Mouse (Mus musculus) liver, embryonic 15.5 days (tissue): ENCODE results near the gene Nfic. TPM values are rescaled to one million over a fixed set of nuclear protein-coding genes. Genes with fewer than 3 reads are reported as not detected.
A peak's percentile ranks its signal among the peaks of the same experiment; 100 is the strongest.

ENCODE experiments used
- ATAC-seq: fragments of 200-750 bp; cut with Nextera tagmentation; 2 replicates; pipeline ENCODE4 v1.8.0; 2017; ENCODE audit warnings: moderate number of reproducible peaks, mild to moderate bottlenecking, moderate library complexity; ENCODE audit not compliant: insufficient read depth
- H3K27ac ChIP-seq: fragments of 300-500 bp; sonication (generic); replicated peaks from 2 replicates; pipeline ENCODE4 v1.5.1; 2015; ENCODE audit warnings: mild to moderate bottlenecking, inconsistent platforms
- H3K27me3 ChIP-seq: fragments of 300-500 bp; sonication (generic); 2 replicates; pipeline ENCODE4 v1.6.1; 2015; ENCODE audit warnings: mild to moderate bottlenecking, inconsistent platforms
- H3K36me3 ChIP-seq: fragments of 300-500 bp; sonication (generic); replicated peaks from 2 replicates; pipeline ENCODE4 v1.6.1; 2015; ENCODE audit warnings: moderate library complexity, mild to moderate bottlenecking, inconsistent platforms
- H3K4me1 ChIP-seq: fragments of 300-500 bp; sonication (generic); replicated peaks from 2 replicates; pipeline ENCODE4 v1.6.1; 2015; ENCODE audit warnings: inconsistent platforms
- H3K4me2 ChIP-seq: fragments of 300-500 bp; sonication (generic); 2 replicates; pipeline ENCODE4 v1.6.1; 2015; ENCODE audit warnings: moderate library complexity, mild to moderate bottlenecking, inconsistent platforms
- H3K4me3 ChIP-seq: fragments of 300-500 bp; sonication (generic); replicated peaks from 2 replicates; pipeline ENCODE4 v1.5.1; 2015; ENCODE audit warnings: mild to moderate bottlenecking, inconsistent platforms
- H3K9ac ChIP-seq: fragments of 300-500 bp; sonication (generic); 2 replicates; pipeline ENCODE4 v1.6.1; 2015; ENCODE audit warnings: moderate library complexity, mild to moderate bottlenecking, inconsistent platforms
- H3K9me3 ChIP-seq: fragments of 300-500 bp; sonication (generic); replicated peaks from 2 replicates; pipeline ENCODE4 v1.6.1; 2016; ENCODE audit warnings: inconsistent platforms
- WGBS: fragments of 180-500 bp; shearing (Covaris S2); methylation state at CpG from one replicate; pipeline ENCODE4 v1.1.7; 2015; ENCODE audit warnings: mixed read lengths; ENCODE audit not compliant: insufficient replicate concordance; 5-methylcytosine and 5-hydroxymethylcytosine counted together
- polyA plus RNA-seq: library from polyadenylated mRNA; unstranded; fragments of >200 nt; fragmentation: Nextera tagmentation; extraction: Ambion mirVana; gene quantifications from 2 replicates; pipeline ENCODE4 v1.2.1, GENCODE M21; 2015

The Nfic gene
- 9.5 and 11.5 TPM in 2 replicates for polyA plus RNA-seq

DNA sequence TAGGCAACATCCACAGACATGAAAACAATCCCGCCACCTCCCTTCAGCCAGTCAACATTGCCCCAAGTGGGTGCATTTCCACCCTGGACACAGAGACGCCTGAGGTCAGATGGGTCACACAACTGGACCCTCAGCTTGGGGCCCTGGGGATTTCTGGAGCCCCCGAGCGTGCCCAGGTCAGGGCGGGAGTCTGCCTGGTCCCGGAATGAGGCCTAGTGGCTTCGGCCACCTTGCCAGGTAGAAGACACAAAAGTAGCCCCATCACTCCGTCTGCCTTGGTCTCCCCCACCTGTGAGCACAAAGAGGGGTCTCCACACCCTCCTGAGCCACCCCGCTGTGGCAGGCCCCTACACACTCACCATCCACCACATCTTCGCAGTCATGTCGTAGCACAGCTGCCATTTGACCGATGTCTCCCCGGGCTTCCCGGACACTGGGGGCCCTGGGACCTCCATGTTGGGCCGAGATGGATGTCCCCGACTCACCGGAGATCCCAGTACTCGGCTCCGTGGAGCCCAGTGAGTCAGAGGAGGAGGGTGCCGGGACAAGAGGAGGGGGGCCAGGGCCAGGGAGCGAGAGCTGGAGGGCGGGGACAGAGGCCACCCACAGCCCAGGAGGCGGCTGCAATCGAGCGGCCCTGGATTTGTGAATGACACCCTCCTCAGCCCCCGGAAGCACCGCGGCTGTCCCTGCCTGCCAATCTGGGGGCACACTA is at the start of gene Nfic:
Gene Nfic, minus strand, starts transcription at position 455 of the 715 bp plus-strand sequence.
- Histone ChIP-seq H3K9me3 (no peaks in the 10 kb centered on the region), H3K4me1 (peaks cover 12% of the 10 kb centered on the region; the same call in 1 of the 2 replicates), H3K27ac (no peak within 1 kb of the TSS), H3K4me3 (no peak within 1 kb of the TSS), H3K4me2 (no peak within 1 kb of the TSS), H3K36me3 (no peaks in the 10 kb centered on the region), H3K9ac (no peak within 1 kb of the TSS), H3K27me3 (peaks cover 100% of the 10 kb centered on the region)
- WGBS: 54% methylated on average over 28 of the region's 28 CpGs
- ATAC-seq: no peak

DNA sequence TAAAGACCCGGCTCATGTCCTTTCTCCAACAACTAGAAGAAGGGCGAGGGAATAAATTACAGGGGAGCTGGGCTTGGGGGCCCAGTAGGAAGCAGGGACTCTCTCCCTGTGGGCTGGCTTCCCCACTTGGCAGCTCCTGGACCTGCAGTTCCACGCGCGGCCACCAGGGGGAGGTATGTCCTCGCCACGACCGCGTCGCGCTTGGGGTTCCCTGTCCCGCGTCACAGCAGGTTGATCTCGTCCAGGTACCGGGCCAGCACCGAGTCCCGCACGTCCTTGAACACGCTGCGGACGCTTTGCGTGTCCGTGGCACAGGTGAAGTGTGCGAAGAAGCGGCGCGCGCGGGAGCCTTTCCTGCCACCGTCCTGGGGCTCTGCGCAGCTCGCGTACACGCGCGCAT is 47.2 kb upstream of the Nfic start:
- WGBS: 11% methylated on average over 36 of the region's 36 CpGs
- Histone ChIP-seq H3K9ac (peak overlapping the region; percentile 30; the same call in 1 of the 2 replicates), H3K4me2 (peak overlapping the region; percentile 73), H3K36me3 (0 out of 2 replicates have a peak, but pooled peaks cover 5% of the 10 kb centered on the region), H3K4me1 (peaks cover 42% of the 10 kb centered on the region), H3K4me3 (peak overlapping the region; percentile 40), H3K27ac (no peak overlapping the region), H3K27me3 (peaks cover 7% of the 10 kb centered on the region; the same call in 1 of the 2 replicates), H3K9me3 (no peaks in the 10 kb centered on the region)
- peak; percentile 14; the same call in 1 of the 2 replicates for ATAC-seq

DNA sequence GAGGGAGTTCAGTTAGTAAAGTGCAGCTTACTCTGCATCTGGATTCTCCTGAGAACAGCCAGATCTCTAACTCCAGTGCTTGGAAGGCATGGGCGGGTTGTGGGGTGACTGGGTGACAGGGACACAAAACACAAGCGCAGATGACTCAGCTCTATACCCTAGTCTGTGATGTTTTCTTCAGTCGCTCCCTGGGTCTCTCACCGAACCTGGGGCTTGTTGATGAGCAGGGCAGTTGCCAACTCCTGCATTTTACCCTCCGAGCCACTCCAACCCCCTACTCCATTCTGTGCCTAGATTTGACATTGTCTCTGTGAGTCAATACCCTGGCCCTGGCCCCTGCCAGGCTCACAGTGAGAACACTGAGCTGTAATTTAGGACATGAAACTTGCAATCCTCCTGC is 46.4 kb upstream of the Nfic start:
- Histone ChIP-seq H3K36me3 (0 out of 2 replicates have a peak, but pooled peaks cover 5% of the 10 kb centered on the region), H3K4me1 (peaks cover 45% of the 10 kb centered on the region), H3K27ac (no peak overlapping the region), H3K27me3 (peaks cover 7% of the 10 kb centered on the region; the same call in 1 of the 2 replicates), H3K4me2 (no peak overlapping the region), H3K4me3 (no peak overlapping the region), H3K9me3 (no peaks in the 10 kb centered on the region), H3K9ac (no peak overlapping the region)
- 72% methylated on average over 5 of the region's 5 CpGs for WGBS
- no peak for ATAC-seq

DNA sequence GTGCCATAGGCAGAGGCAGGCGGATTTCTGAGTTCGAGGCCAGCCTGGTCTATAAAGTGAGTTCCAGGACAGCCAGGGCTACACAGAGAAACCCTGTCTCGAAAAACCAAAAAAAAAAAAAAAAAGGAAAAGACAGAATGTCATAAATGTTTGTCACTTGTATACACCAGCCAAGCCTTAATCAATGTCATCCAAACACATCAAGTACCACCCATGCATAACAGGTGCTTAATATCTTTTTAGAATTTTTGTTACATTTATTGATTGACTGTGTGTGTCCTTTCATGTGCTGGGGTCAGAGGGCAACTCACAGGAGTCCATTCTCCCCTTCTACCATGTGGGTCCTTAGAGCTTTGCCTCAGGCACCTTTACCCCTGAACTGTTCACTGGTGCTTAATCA is 44.6 kb upstream of the Nfic start, which contains the start of gene S1pr4:
Gene S1pr4, minus strand, starts transcription at position 101 of the 400 bp plus-strand sequence.
- Histone ChIP-seq H3K27me3 (peaks cover 7% of the 10 kb centered on the region; the same call in 1 of the 2 replicates), H3K27ac (peak within 1 kb of the TSS; percentile 79; the same call in 1 of the 2 replicates), H3K9ac (peak within 1 kb of the TSS; percentile 59), H3K4me2 (peak within 1 kb of the TSS; percentile 94), H3K4me1 (peaks cover 53% of the 10 kb centered on the region), H3K36me3 (0 out of 2 replicates have a peak, but pooled peaks cover 2% of the 10 kb centered on the region), H3K9me3 (no peaks in the 10 kb centered on the region), H3K4me3 (peak within 1 kb of the TSS; percentile 86)
- 56% methylated on average over 3 of the region's 3 CpGs for WGBS
- ATAC-seq: no peak

DNA sequence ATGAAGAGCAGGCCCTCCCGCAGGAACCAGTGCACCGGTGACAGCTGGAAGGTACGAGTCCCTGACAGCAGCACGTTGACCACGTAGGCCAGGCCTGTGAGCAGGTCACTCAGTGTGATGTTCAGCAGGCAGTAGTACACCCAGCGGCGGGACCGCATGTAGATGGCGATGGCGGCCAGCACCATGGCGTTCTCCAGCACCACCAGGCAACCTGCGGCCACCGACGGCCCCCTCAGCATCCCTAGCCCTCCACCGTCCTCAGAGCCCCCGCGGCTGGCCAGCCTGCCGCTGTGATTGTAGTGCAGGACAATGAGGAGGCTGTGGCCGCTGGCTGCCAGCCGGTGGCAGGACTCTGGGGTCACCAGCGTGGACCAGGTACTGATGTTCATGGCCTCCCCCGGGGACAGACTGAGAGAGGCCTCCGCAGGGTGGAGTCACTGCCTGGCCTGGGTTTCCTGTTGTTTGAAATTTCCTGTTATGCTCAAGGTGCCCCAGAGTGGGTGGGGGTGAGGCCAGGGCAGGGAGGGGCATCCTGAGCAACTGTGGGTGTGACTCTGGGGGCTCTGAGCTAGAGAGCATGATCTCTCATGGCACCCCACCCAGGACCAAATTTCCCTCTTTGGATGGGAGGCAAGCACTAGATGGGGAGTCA is 43.9 kb upstream of the Nfic start:
- peaks cover 7% of the 10 kb centered on the region; the same call in 1 of the 2 replicates for H3K27me3 ChIP-seq
- peak overlapping the region; percentile 94 for H3K4me2 ChIP-seq
- H3K27ac ChIP-seq: peak overlapping the region; percentile 79; the same call in 1 of the 2 replicates
- peak overlapping the region; percentile 59 for H3K9ac ChIP-seq
- peaks cover 60% of the 10 kb centered on the region for H3K4me1 ChIP-seq
- peak overlapping the region; percentile 86 for H3K4me3 ChIP-seq
- no peaks in the 10 kb centered on the region for H3K9me3 ChIP-seq
- no peak for ATAC-seq
- WGBS: 36% methylated on average over 23 of the region's 23 CpGs
- H3K36me3 ChIP-seq: no peaks in the 10 kb centered on the region

DNA sequence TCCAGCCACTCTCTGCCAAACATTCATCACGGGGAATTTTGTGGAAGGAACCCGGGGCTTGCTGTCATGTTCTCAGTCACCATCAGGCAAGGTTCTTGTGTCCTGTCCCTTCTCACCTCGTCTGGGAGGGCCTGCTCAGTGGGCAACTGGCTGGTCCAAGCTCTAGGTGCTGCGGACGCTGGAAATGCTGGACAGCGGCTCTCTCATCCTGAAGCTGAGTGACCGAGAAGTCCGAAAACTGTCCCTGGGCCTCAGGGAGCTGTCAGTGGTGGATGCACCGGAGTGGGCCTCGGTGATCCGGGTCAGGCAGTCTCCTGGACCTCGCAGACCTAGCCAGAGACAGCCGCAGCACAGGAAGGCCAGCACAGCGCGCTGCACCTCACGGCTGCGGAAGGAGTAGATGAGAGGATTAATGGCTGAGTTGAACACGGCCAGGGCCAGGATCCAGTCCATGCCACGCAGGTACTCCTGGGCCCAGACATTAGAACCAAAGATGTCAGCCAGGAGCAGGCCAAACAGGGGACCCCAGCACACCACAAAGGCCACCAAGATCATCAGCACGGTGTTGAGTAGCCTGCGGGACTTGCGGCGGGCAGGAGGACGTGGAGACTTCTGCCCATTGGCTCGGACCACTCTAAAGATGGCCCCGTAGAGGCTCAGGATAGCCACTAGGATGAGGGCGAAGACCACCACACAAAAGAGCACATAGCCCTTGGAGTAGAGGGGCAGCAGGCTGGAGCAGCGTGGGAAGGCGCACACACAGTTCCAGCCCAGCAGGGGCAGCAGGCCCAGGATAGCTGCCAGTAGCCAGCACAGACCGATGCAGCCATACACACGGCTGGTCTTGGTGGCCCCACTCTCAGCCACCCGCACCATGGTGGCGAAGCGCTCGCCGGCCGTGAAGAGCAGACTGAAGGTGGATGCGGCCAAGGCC is 43.1 kb upstream of the Nfic start:
- Histone ChIP-seq H3K27ac (peak overlapping the region; percentile 79), H3K4me3 (peak overlapping the region; percentile 86), H3K36me3 (peaks cover 3% of the 10 kb centered on the region; the same call in 1 of the 2 replicates), H3K9ac (peak overlapping the region; percentile 59), H3K4me2 (peak overlapping the region; percentile 94), H3K9me3 (no peaks in the 10 kb centered on the region), H3K4me1 (peaks cover 68% of the 10 kb centered on the region), H3K27me3 (peaks cover 3% of the 10 kb centered on the region; the same call in 1 of the 2 replicates)
- ATAC-seq: no peak
- 57% methylated on average over 38 of the region's 38 CpGs for WGBS

DNA sequence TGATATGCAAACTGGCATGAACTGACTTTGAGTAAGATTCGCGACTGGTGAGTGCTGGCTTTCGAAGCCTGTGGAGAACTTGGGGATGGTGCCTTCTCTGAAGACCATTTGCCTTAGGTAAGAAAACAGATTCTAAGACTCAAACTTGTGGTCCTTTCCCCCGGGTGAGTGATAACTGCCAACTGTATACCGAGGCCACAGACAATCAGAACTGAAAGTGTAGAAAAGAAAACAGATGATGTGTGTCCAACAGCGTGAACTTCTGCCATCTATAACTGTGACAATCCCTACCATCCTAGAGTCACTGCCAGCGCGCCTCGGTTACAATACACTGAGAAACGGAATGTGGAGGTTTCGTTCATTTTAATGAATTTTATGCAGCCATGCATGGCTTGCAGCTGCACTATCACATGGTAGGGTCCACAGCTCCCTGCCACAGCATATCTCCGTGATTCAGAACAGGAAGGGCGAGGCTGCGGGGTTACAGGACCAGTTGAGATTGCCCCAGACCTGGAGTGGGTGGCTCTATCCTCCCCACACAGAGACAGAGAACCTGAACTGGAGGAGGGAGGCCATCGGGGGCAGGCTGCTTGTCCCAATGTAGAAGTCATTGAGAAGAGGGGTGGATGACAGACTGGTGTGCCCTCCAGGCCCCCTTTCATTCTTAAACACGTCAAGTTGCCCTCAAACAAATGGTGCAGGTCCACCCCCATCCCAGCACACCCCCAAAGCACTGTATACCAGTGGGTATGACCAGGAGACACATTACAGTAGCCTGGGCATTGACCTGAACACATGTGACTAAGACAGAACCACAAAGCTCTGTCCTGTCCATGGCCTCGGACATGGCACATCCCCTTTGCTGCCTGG is 42.2 kb upstream of the Nfic start:
- Histone ChIP-seq H3K4me1 (peaks cover 64% of the 10 kb centered on the region), H3K4me3 (peak overlapping the region; percentile 86), H3K27ac (peak overlapping the region; percentile 79), H3K27me3 (no peaks in the 10 kb centered on the region), H3K9me3 (no peaks in the 10 kb centered on the region), H3K4me2 (peak overlapping the region; percentile 94), H3K9ac (peak overlapping the region; percentile 59), H3K36me3 (peaks cover 12% of the 10 kb centered on the region)
- no peak for ATAC-seq
- 22% methylated on average over 17 of the region's 17 CpGs for WGBS

DNA sequence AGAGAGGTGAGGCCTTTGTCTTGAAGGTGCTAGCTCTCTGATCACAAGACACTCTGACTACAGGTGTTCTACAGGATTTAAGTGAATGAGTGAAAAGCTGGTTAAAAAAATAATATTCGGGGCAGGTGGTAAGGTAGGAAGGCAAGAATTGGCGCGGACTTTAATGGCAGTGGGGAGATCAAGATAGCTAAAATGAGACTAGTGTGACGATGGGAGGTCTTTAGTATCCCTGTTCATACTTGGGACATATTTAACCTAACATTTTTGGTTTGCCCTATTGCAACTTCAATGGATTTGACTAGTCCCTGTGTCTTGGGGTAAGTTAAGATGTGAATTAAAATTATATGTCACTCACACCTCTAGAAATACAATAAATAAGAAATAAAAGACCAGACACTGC is 41.5 kb upstream of the Nfic start:
- peaks cover 58% of the 10 kb centered on the region for H3K4me1 ChIP-seq
- no peaks in the 10 kb centered on the region for H3K27me3 ChIP-seq
- H3K36me3 ChIP-seq: peaks cover 19% of the 10 kb centered on the region
- peak overlapping the region; percentile 59 for H3K9ac ChIP-seq
- peak overlapping the region; percentile 86 for H3K4me3 ChIP-seq
- H3K27ac ChIP-seq: peak overlapping the region; percentile 79
- 12% methylated on average over 4 of the region's 4 CpGs for WGBS
- no peak for ATAC-seq
- no peaks in the 10 kb centered on the region for H3K9me3 ChIP-seq
- peak overlapping the region; percentile 94 for H3K4me2 ChIP-seq

DNA sequence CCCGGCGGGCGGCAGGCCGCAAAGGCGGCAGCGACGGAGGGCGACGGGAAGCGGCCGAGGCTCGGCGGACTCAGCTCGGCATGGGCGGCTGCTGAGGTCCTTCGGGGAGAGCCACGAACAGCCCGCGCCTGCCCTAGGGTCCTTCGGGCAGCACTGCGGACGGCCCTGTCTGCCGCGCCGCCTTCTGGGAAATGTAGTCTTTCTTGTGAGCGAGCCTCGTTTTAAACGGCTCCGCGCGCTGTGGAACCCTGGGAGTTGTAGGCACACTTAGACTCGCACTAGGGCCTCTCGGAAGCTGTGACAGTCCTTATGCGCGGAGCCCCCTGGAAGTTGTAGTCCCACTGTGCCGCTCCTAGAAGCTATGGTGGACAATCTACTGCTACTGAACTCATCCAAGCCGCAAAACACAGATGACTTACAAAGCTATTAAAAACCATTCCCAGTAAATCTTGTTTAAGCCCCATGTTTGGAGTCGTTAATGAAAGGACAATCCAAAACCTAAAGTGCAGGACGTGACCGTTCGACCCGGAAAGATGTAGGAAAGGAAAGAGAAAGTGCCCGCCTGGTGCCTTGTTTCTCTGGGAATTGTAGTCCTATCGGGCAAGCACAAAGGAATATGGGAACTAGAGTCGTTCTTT is 40.9 kb upstream of the Nfic start, which contains the start of gene Ncln:
Gene Ncln, minus strand, starts transcription at position 129 of the 638 bp plus-strand sequence.
- H3K4me2 ChIP-seq: peak within 1 kb of the TSS; percentile 94
- peaks cover 25% of the 10 kb centered on the region for H3K36me3 ChIP-seq
- H3K4me1 ChIP-seq: peaks cover 58% of the 10 kb centered on the region
- peak within 1 kb of the TSS; percentile 79 for H3K27ac ChIP-seq
- peak within 1 kb of the TSS; percentile 86 for H3K4me3 ChIP-seq
- peak; percentile 95 for ATAC-seq
- no peaks in the 10 kb centered on the region for H3K9me3 ChIP-seq
- under 1% methylated on average over 45 of the region's 45 CpGs for WGBS
- peak within 1 kb of the TSS; percentile 86 for H3K9ac ChIP-seq
- no peaks in the 10 kb centered on the region for H3K27me3 ChIP-seq
